Mouse (Mus musculus) ovary, adult 18-20 months (tissue): ENCODE results near the gene Cenpj.

Source experiments
- DNase-seq: peaks from one replicate; pipeline ENCODE4 v3.0.0; 2022; ENCODE audit warnings: low spot score, mixed read lengths

Cenpj gene

GRCm38 (mm10) chr14:56545491-56545890, 29.7 kb downstream of the Cenpj start:
- DNase-seq: no peak

GRCm38 (mm10) chr14:56544946-56545345, 30.3 kb downstream of the Cenpj start:
- no peak for DNase-seq

- no peak for DNase-seq
Measured at GRCm38 (mm10) chr14:56530788-56531187, 44.4 kb downstream of the Cenpj start.

GRCm38 (mm10) chr14:56514775-56515174, 60.5 kb downstream of the Cenpj start:
- no peak for DNase-seq

GRCm38 (mm10) chr14:56512084-56512483, 63.1 kb downstream of the Cenpj start:
- no peak for DNase-seq

- no peak for DNase-seq
Measured at GRCm38 (mm10) chr14:56506743-56507142, 68.5 kb downstream of the Cenpj start.

GRCm38 (mm10) chr14:56502407-56502806, 72.8 kb downstream of the Cenpj start:
- no peak for DNase-seq

- no peak for DNase-seq
Measured at GRCm38 (mm10) chr14:56489806-56490205, 85.4 kb downstream of the Cenpj start.
